Mouse (Mus musculus): ENCODE measurements at regions not wholly inside any gene's neighbourhood (a gene's known extent, or its start where the extent isn't known, plus 50 kb on each side); places are given as distances from the start of the nearest gene placed in this dataset.

- DNase-seq (ENCODE audit: low read depth) = no peak
These were observed 517.2 kb upstream of the Pkn2 start for GRCm38 (mm10) chr3:143398966-143399365.

GRCm38 (mm10) chr3:143384357-143384756, 502.6 kb upstream of the Pkn2 start:
- DNase-seq (ENCODE audit: low read depth) = no peak

GRCm38 (mm10) chr3:143379193-143379592, 497.4 kb upstream of the Pkn2 start:
- peak; percentile 23 for DNase-seq (ENCODE audit: low read depth)

- no peak for DNase-seq (ENCODE audit: low read depth)
These were observed 495.6 kb upstream of the Pkn2 start for GRCm38 (mm10) chr3:143377446-143377845.

GRCm38 (mm10) chr3:143375527-143376061, 493.8 kb upstream of the Pkn2 start:
- no peak for DNase-seq (ENCODE audit: low read depth)

GRCm38 (mm10) chr3:143373501-143373900, 491.7 kb upstream of the Pkn2 start:
- no peak for DNase-seq (ENCODE audit: low read depth)

- no peak for DNase-seq (ENCODE audit: low read depth)
These were observed 487.2 kb upstream of the Pkn2 start for GRCm38 (mm10) chr3:143369002-143369401.

- no peak for DNase-seq (ENCODE audit: low read depth)
These were observed 458.2 kb upstream of the Pkn2 start for GRCm38 (mm10) chr3:143340032-143340431.

GRCm38 (mm10) chr3:143333339-143333738, 451.5 kb upstream of the Pkn2 start:
- DNase-seq (ENCODE audit: low read depth) = no peak

- no peak for DNase-seq (ENCODE audit: low read depth)
These were observed 446.7 kb upstream of the Pkn2 start for GRCm38 (mm10) chr3:143328521-143328920.

- no peak for DNase-seq (ENCODE audit: low read depth)
These were observed 445.8 kb upstream of the Pkn2 start for GRCm38 (mm10) chr3:143327652-143328051.

- no peak for DNase-seq (ENCODE audit: low read depth)
These were observed 434.7 kb upstream of the Pkn2 start for GRCm38 (mm10) chr3:143316457-143316856.

GRCm38 (mm10) chr3:143291793-143292192, 410.0 kb upstream of the Pkn2 start:
- no peak for DNase-seq (ENCODE audit: low read depth)

- no peak for DNase-seq (ENCODE audit: low read depth)
These were observed 382.3 kb upstream of the Pkn2 start for GRCm38 (mm10) chr3:143264132-143264531.

- no peak for DNase-seq (ENCODE audit: low read depth)
These were observed 370.8 kb upstream of the Pkn2 start for GRCm38 (mm10) chr3:143252643-143253042.

- DNase-seq (ENCODE audit: low read depth) = no peak
These were observed 370.2 kb upstream of the Pkn2 start for GRCm38 (mm10) chr3:143252008-143252407.

- DNase-seq (ENCODE audit: low read depth) = no peak
These were observed 360.9 kb upstream of the Pkn2 start for GRCm38 (mm10) chr3:143242691-143243090.

- DNase-seq (ENCODE audit: low read depth) = no peak
These were observed 359.0 kb upstream of the Pkn2 start for GRCm38 (mm10) chr3:143240545-143241383.

- DNase-seq (ENCODE audit: low read depth) = no peak
These were observed 356.7 kb upstream of the Pkn2 start for GRCm38 (mm10) chr3:143238546-143238945.

GRCm38 (mm10) chr3:143223999-143224729, 342.4 kb upstream of the Pkn2 start:
- DNase-seq (ENCODE audit: low read depth) = no peak

GRCm38 (mm10) chr3:143193263-143193970, 311.6 kb upstream of the Pkn2 start:
- no peak for DNase-seq (ENCODE audit: low read depth)

- DNase-seq (ENCODE audit: low read depth) = no peak
These were observed 307.1 kb upstream of the Pkn2 start for GRCm38 (mm10) chr3:143188931-143189330.
